Mouse (Mus musculus) stomach, embryonic 14.5 days (tissue): ENCODE results near the gene Epb41l2. TPM values are rescaled to one million over a fixed set of nuclear protein-coding genes. Genes with fewer than 3 reads are reported as not detected.

Experiments
- ATAC-seq: fragments of 200-750 bp; cut with Nextera tagmentation; 2 replicates; pipeline ENCODE4 v1.8.0; 2017; ENCODE audit warnings: low read depth, moderate TSS enrichment; ENCODE audit not compliant: insufficient number of reproducible peaks, insufficient read depth, low FRiP score
- H3K27ac ChIP-seq: fragments of 300-500 bp; sonication (generic); 2 replicates; pipeline ENCODE4 v1.5.1; 2014; ENCODE audit warnings: mild to moderate bottlenecking, low read length, moderate library complexity, mixed read lengths
- H3K27me3 ChIP-seq: fragments of 300-500 bp; sonication (generic); 2 replicates; pipeline ENCODE4 v1.6.1; 2014; ENCODE audit warnings: low read length, control low read depth, mixed read lengths; ENCODE audit not compliant: control insufficient read depth, insufficient read depth
- H3K36me3 ChIP-seq: fragments of 300-500 bp; sonication (generic); 2 replicates; pipeline ENCODE4 v1.6.1; 2014; ENCODE audit warnings: mild to moderate bottlenecking, control low read depth, low read length, moderate library complexity, mixed read lengths; ENCODE audit not compliant: control insufficient read depth, insufficient read depth
- H3K4me1 ChIP-seq: fragments of 300-500 bp; sonication (generic); 2 replicates; pipeline ENCODE4 v1.6.1; 2014; ENCODE audit warnings: low read length, control low read depth, mixed read lengths; ENCODE audit not compliant: control insufficient read depth, insufficient read depth
- H3K4me2 ChIP-seq: fragments of 300-500 bp; sonication (generic); replicated peaks from 2 replicates; pipeline ENCODE4 v1.6.1; 2014; ENCODE audit warnings: low read depth, low read length, control low read depth
- H3K4me3 ChIP-seq: fragments of 300-500 bp; sonication (generic); 2 replicates; pipeline ENCODE4 v1.5.1; 2014; ENCODE audit warnings: low read depth, low read length, control low read depth
- H3K9ac ChIP-seq: fragments of 300-500 bp; sonication (generic); replicated peaks from 2 replicates; pipeline ENCODE4 v1.6.1; 2014; ENCODE audit warnings: low read depth, mild to moderate bottlenecking, control low read depth, low read length, moderate library complexity, mixed read lengths
- H3K9me3 ChIP-seq: fragments of 300-500 bp; sonication (generic); 2 replicates; pipeline ENCODE4 v1.6.1; 2016; ENCODE audit warnings: low read depth, low read length, control low read depth; ENCODE audit not compliant: control insufficient read depth
- WGBS: fragments of 180-500 bp; shearing (Covaris S2); extraction: QIAGEN DNeasy Blood & Tissue Kit; methylation state at CpG from one replicate; pipeline ENCODE4 v1.1.7; 2014; 5-methylcytosine and 5-hydroxymethylcytosine counted together
- polyA plus RNA-seq: library from polyadenylated mRNA; unstranded; fragments of >200 nt; fragmentation: Nextera tagmentation; extraction: Ambion mirVana; gene quantifications from 2 replicates; pipeline ENCODE4 v1.2.1, GENCODE M21; 2014

The Epb41l2 gene
- polyA plus RNA-seq, 1 experiment from 2014 or later = 65.3 TPM

GRCm38 (mm10) chr10:25397767-25398690, 38.4 kb downstream of the Epb41l2 start:
- Histone ChIP-seq H3K27ac (no peak overlapping the region), H3K9ac (no peak overlapping the region), H3K4me1 (peaks cover 18% of the 10 kb centered on the region; the same call in 1 of the 2 replicates), H3K36me3 (no peaks in the 10 kb centered on the region), H3K4me3 (no peak overlapping the region), H3K4me2 (no peak overlapping the region), H3K9me3 (no peaks in the 10 kb centered on the region), H3K27me3 (no peaks in the 10 kb centered on the region)
- 56% methylated on average over 14 of the region's 14 CpGs for WGBS
- no peak for ATAC-seq

- Histone ChIP-seq H3K4me1 (peaks cover 18% of the 10 kb centered on the region; the same call in 1 of the 2 replicates), H3K36me3 (no peaks in the 10 kb centered on the region), H3K4me3 (no peak overlapping the region), H3K9me3 (no peaks in the 10 kb centered on the region), H3K27ac (no peak overlapping the region), H3K9ac (no peak overlapping the region), H3K4me2 (no peak overlapping the region), H3K27me3 (no peaks in the 10 kb centered on the region)
- 85% methylated on average over 4 of the region's 4 CpGs for WGBS
- no peak for ATAC-seq
Observed at GRCm38 (mm10) chr10:25399016-25399415, 39.4 kb downstream of the Epb41l2 start.

- no peaks in the 10 kb centered on the region for H3K9me3 ChIP-seq
- H3K27me3 ChIP-seq = no peaks in the 10 kb centered on the region
- H3K36me3 ChIP-seq = no peaks in the 10 kb centered on the region
- peaks cover 18% of the 10 kb centered on the region; the same call in 1 of the 2 replicates for H3K4me1 ChIP-seq
- H3K27ac ChIP-seq = no peak overlapping the region
- H3K4me3 ChIP-seq = no peak overlapping the region
- WGBS = 39% methylated on average over 8 of the region's 8 CpGs
- no peak for ATAC-seq
- H3K4me2 ChIP-seq = no peak overlapping the region
- no peak overlapping the region for H3K9ac ChIP-seq
Observed at GRCm38 (mm10) chr10:25400076-25400475, 40.5 kb downstream of the Epb41l2 start.

- Histone ChIP-seq H3K27me3 (no peaks in the 10 kb centered on the region), H3K4me2 (no peak overlapping the region), H3K4me3 (no peak overlapping the region), H3K27ac (no peak overlapping the region), H3K36me3 (no peaks in the 10 kb centered on the region), H3K9me3 (no peaks in the 10 kb centered on the region), H3K4me1 (peaks cover 18% of the 10 kb centered on the region; the same call in 1 of the 2 replicates), H3K9ac (no peak overlapping the region)
- ATAC-seq = no peak
- 90% methylated on average over 9 of the region's 9 CpGs for WGBS
Observed at GRCm38 (mm10) chr10:25400646-25401045, 41.0 kb downstream of the Epb41l2 start.

GRCm38 (mm10) chr10:25401356-25401755, 41.8 kb downstream of the Epb41l2 start:
- H3K4me2 ChIP-seq = no peak overlapping the region
- H3K27ac ChIP-seq = no peak overlapping the region
- H3K27me3 ChIP-seq = no peaks in the 10 kb centered on the region
- 67% methylated on average over 2 of the region's 2 CpGs for WGBS
- no peak overlapping the region for H3K9ac ChIP-seq
- no peak for ATAC-seq
- H3K9me3 ChIP-seq = no peaks in the 10 kb centered on the region
- H3K4me1 ChIP-seq = peaks cover 18% of the 10 kb centered on the region; the same call in 1 of the 2 replicates
- H3K36me3 ChIP-seq = no peaks in the 10 kb centered on the region
- no peak overlapping the region for H3K4me3 ChIP-seq

GRCm38 (mm10) chr10:25402886-25403285, 43.3 kb downstream of the Epb41l2 start:
- 67% methylated on average over 1 of the region's 1 CpGs for WGBS
- Histone ChIP-seq H3K27me3 (no peaks in the 10 kb centered on the region), H3K9ac (no peak overlapping the region), H3K4me2 (no peak overlapping the region), H3K9me3 (no peaks in the 10 kb centered on the region), H3K36me3 (no peaks in the 10 kb centered on the region), H3K4me3 (no peak overlapping the region), H3K27ac (no peak overlapping the region), H3K4me1 (peaks cover 13% of the 10 kb centered on the region; the same call in 1 of the 2 replicates)
- ATAC-seq = no peak

- WGBS = 80% methylated on average over 15 of the region's 15 CpGs
- Histone ChIP-seq H3K9ac (no peak overlapping the region), H3K9me3 (no peaks in the 10 kb centered on the region), H3K4me2 (no peak overlapping the region), H3K4me3 (no peak overlapping the region), H3K27me3 (no peaks in the 10 kb centered on the region), H3K27ac (no peak overlapping the region), H3K36me3 (no peaks in the 10 kb centered on the region), H3K4me1 (peaks cover 7% of the 10 kb centered on the region; the same call in 1 of the 2 replicates)
- ATAC-seq = no peak
Observed at GRCm38 (mm10) chr10:25403813-25404701, 44.5 kb downstream of the Epb41l2 start.

- H3K9me3 ChIP-seq = no peaks in the 10 kb centered on the region
- H3K4me1 ChIP-seq = peaks cover 6% of the 10 kb centered on the region; the same call in 1 of the 2 replicates
- H3K4me2 ChIP-seq = no peak overlapping the region
- H3K36me3 ChIP-seq = no peaks in the 10 kb centered on the region
- no peak overlapping the region for H3K4me3 ChIP-seq
- H3K27ac ChIP-seq = no peak overlapping the region
- no peaks in the 10 kb centered on the region for H3K27me3 ChIP-seq
- no peak overlapping the region for H3K9ac ChIP-seq
- WGBS = 72% methylated on average over 6 of the region's 6 CpGs
- ATAC-seq = no peak
Observed at GRCm38 (mm10) chr10:25404702-25405098, 45.1 kb downstream of the Epb41l2 start.
